ENCODE assay signal across 39 mouse cellular contexts in the genomic region with DNA sequence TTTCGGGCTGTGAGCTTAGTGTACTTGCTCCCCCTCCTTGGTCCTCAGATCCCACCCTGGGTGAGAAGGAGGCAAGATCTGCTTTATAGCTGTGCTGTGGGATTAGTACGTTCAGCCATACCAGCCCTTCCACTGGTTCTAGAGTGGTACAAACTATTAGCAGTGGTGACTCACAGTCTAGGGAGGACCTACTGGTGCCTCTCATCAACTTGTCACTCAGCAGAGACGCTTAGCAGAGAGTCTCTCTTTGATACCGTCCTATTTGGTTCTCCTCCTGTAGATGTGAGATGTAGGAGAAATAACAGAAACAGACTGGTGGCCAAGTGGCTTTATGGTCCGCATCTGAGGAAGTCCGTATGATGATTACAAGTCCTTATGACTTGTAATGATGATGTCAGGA. TPM values are rescaled to one million over a fixed set of nuclear protein-coding genes. Genes with fewer than 3 reads are reported as not detected.
"Had no signal": no experiment of that assay in that cellular context is flagged by ENCODE, and none has a peak within 500 bp of the region (broad histone marks: within the 10 kb centered on the region; RNA-seq: fewer than 3 reads in every experiment).

No protein-coding gene starts in this region.

- DNase-seq: gastrocnemius, adult 2 months; gastrocnemius, postnatal 10 days; gastrocnemius, postnatal 25 days; heart, adult 2 months; heart, postnatal 14 days; heart, postnatal 36 days; kidney, adult 18-20 months; kidney, adult 8-10 months; kidney, postnatal 10 days; kidney, postnatal 25 days; kidney, postnatal 4 days; liver; liver, embryonic 13.5 days had no signal

- H3K4me2 ChIP-seq: heart, embryonic 11.5 days; heart, embryonic 13.5 days; heart, embryonic 15.5 days; hindbrain, embryonic 12.5 days; hindbrain, embryonic 14.5 days; limb, embryonic 12.5 days; liver, embryonic 11.5 days; liver, embryonic 13.5 days; liver, embryonic 15.5 days had no signal

- H3K4me1 ChIP-seq: hindbrain, embryonic 12.5 days had no signal

- H3K27me3 ChIP-seq: heart, embryonic 13.5 days; heart, embryonic 15.5 days; hindbrain, embryonic 12.5 days; limb, embryonic 12.5 days had no signal

- ATAC-seq: hindbrain, embryonic 16.5 days; inflammation-experienced regulatory T-cells, adult 6 months; intestine, postnatal 0 days had no signal

- H3K27ac ChIP-seq: gastrocnemius, adult 2 months; heart, adult 2 months; heart, embryonic 13.5 days; heart, embryonic 15.5 days; hindbrain, embryonic 10.5 days; hindbrain, embryonic 12.5 days; hindbrain, embryonic 14.5 days; layer of hippocampus, adult 2 months; left cerebral cortex, adult 2 months; limb, embryonic 10.5 days; limb, embryonic 12.5 days; liver, embryonic 13.5 days; liver, embryonic 15.5 days had no signal

- H3K9me3 ChIP-seq: heart, embryonic 13.5 days; heart, embryonic 15.5 days; hindbrain, embryonic 10.5 days; hindbrain, embryonic 12.5 days; limb, embryonic 10.5 days; limb, embryonic 12.5 days; liver, embryonic 13.5 days; liver, embryonic 15.5 days had no signal

- H3K36me3 ChIP-seq: heart, embryonic 13.5 days; heart, embryonic 15.5 days; hindbrain, embryonic 10.5 days; hindbrain, embryonic 12.5 days; limb, embryonic 10.5 days; limb, embryonic 12.5 days; liver, embryonic 13.5 days; liver, embryonic 15.5 days had no signal

- H3K4me3 ChIP-seq: gastrocnemius, adult 2 months; heart, adult 2 months; heart, embryonic 13.5 days; heart, embryonic 15.5 days; hindbrain, embryonic 10.5 days; hindbrain, embryonic 12.5 days; layer of hippocampus, adult 2 months; left cerebral cortex, adult 2 months; limb, embryonic 10.5 days; limb, embryonic 12.5 days; liver, embryonic 13.5 days; liver, embryonic 15.5 days had no signal

- H3K9ac ChIP-seq: heart, embryonic 13.5 days; heart, embryonic 15.5 days; hindbrain, embryonic 12.5 days; hindbrain, embryonic 14.5 days; limb, embryonic 12.5 days; liver, embryonic 13.5 days; liver, embryonic 15.5 days had no signal

RNA-seq across cellular contexts. Expression of a gene that starts 57.7 kb away (rescaled TPM):
- total RNA-seq: gastrocnemius, adult 2 months; gastrocnemius, postnatal 10 days; gastrocnemius, postnatal 25 days; gastrocnemius, postnatal 4 days; granulocyte monocyte progenitor cell, adult 5-6 weeks; heart, adult 2 months; heart, postnatal 14 days; heart, postnatal 36 days; layer of hippocampus, adult 2 months; layer of hippocampus, postnatal 10 days; layer of hippocampus, postnatal 25 days; left cerebral cortex, adult 2 months; left cerebral cortex, postnatal 14 days; left cerebral cortex, postnatal 36 days had no signal
- polyA plus RNA-seq: frontal cortex, adult 2 months; heart, adult 2 months; heart, embryonic 11.5 days; heart, embryonic 13.5 days; heart, embryonic 15.5 days; heart, postnatal 0 days; hindbrain, embryonic 10.5 days; hindbrain, embryonic 12.5 days; hindbrain, embryonic 14.5 days; hindbrain, embryonic 16.5 days; inflammation-experienced regulatory T-cells, adult 6 months; intestine, postnatal 0 days; kidney, embryonic 14.5 days; kidney, embryonic 16.5 days; limb, embryonic 10.5 days; limb, embryonic 12.5 days; limb, embryonic 14.5 days; liver, embryonic 11.5 days; liver, embryonic 13.5 days; liver, embryonic 15.5 days had no signal
